Mouse (Mus musculus) layer of hippocampus, postnatal 36 days (tissue): Measurements from ENCODE around the gene Cntn5. TPM values are rescaled to one million over a fixed set of nuclear protein-coding genes. Genes with fewer than 3 reads are reported as not detected.

Experiments
- DNase-seq, 2 experiments: peaks; one replicate each; pipeline ENCODE4 v3.0.0; 2022
- total RNA-seq, 2 experiments: library from RNA; stranded (reverse); gene quantifications; 2 replicates each; pipeline ENCODE4 v1.2.3; 2021

Cntn5 gene
- 10 to 100 TPM in 1 of 2 experiments, 1 to 10 TPM in 1; 8.7 to 10.1 TPM for total RNA-seq

- DNase-seq, result peak; percentile 63 to 76
Observed at GRCm38 (mm10) chr9:10904616-10905363, at the start of gene Cntn5. Gene Cntn5 (minus strand): TSS chr9:10904775.

GRCm38 (mm10) chr9:10950470-10950869 lies 45.9 kb upstream of the Cntn5 start:
- no peak for DNase-seq

GRCm38 (mm10) chr9:10909573-10909972 lies 5.0 kb upstream of the Cntn5 start:
- peak; percentile 17 to 52 for DNase-seq

GRCm38 (mm10) chr9:10905696-10906095 lies 1.1 kb upstream of the Cntn5 start:
- DNase-seq, result no peak

GRCm38 (mm10) chr9:10879758-10880157 lies 24.8 kb downstream of the Cntn5 start:
- DNase-seq, result no peak

GRCm38 (mm10) chr9:10873881-10874280 lies 30.7 kb downstream of the Cntn5 start:
- DNase-seq, result no peak

GRCm38 (mm10) chr9:10856204-10856892 lies 48.2 kb downstream of the Cntn5 start:
- DNase-seq, result no peak

- DNase-seq, result no peak
Observed at GRCm38 (mm10) chr9:10816711-10817110, 87.9 kb downstream of the Cntn5 start.

- no peak for DNase-seq
Observed at GRCm38 (mm10) chr9:10797158-10797557, 107.4 kb downstream of the Cntn5 start.

GRCm38 (mm10) chr9:10795102-10795501 lies 109.5 kb downstream of the Cntn5 start:
- DNase-seq, result no peak

GRCm38 (mm10) chr9:10731878-10732277 lies 172.7 kb downstream of the Cntn5 start:
- no peak for DNase-seq

GRCm38 (mm10) chr9:10724191-10724590 lies 180.4 kb downstream of the Cntn5 start:
- DNase-seq, result no peak

- no peak for DNase-seq
Observed at GRCm38 (mm10) chr9:10722121-10722520, 182.5 kb downstream of the Cntn5 start.

GRCm38 (mm10) chr9:10718986-10719385 lies 185.6 kb downstream of the Cntn5 start:
- DNase-seq, result no peak

- no peak for DNase-seq
Observed at GRCm38 (mm10) chr9:10713641-10714040, 190.9 kb downstream of the Cntn5 start.

- no peak for DNase-seq
Observed at GRCm38 (mm10) chr9:10681646-10682045, 222.9 kb downstream of the Cntn5 start.

GRCm38 (mm10) chr9:10681181-10681580 lies 223.4 kb downstream of the Cntn5 start:
- DNase-seq, result no peak

GRCm38 (mm10) chr9:10668676-10669075 lies 235.9 kb downstream of the Cntn5 start:
- no peak for DNase-seq

GRCm38 (mm10) chr9:10667438-10667837 lies 237.1 kb downstream of the Cntn5 start:
- DNase-seq, result no peak

GRCm38 (mm10) chr9:10665756-10666155 lies 238.8 kb downstream of the Cntn5 start:
- no peak for DNase-seq

- peak; percentile 33 to 45 for DNase-seq
Observed at GRCm38 (mm10) chr9:10663101-10663500, 241.5 kb downstream of the Cntn5 start.

- no peak for DNase-seq
Observed at GRCm38 (mm10) chr9:10659478-10659877, 245.1 kb downstream of the Cntn5 start.

GRCm38 (mm10) chr9:10658086-10658485 lies 246.5 kb downstream of the Cntn5 start:
- no peak for DNase-seq
